Mouse (Mus musculus) embryo, embryonic 11 days (tissue): ENCODE measurements around the gene Fga.
A peak's percentile ranks its signal among the peaks of the same experiment; 100 is the strongest.

Experiments
- DNase-seq: peaks from one replicate; pipeline ENCODE4 v3.0.0-alpha.2; 2015

Fga gene

DNA sequence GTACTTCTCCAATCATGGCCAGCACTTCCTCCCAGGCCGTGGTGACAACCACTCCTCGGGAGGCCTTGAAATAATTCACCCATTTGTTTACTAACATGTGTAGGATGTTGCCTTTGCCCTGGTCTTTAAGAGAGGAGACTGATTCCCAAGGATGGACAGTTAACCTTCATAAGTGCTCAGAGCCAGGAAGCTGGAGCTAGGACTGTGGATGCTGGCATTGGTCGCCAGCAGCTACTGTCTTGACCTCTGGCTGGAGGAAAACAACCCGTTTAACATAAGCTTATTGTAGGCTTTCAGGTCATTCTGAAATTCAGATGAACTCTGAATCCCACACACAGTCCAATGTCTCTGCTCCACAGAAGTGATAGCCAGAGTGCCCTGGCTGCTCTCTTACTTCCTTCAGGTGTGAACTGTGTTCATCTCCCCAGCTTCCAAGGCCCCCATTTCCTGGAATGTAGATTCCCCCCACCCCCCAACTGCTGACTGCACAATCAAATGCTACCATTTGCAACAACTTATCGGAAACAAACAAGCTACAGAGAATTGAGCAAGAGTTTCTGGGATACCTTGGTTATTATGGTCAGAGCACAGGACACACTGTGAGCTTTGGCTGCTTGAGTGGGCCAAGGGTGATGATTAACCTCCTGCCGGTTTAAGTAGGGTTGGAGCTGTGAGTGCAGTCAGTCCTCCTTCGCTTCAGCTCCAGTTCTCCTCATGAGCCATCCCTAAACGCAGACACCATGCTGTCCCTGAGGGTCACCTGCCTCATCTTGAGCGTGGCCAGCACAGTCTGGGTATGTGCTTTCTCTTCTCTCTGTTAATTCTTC, at the start of gene Fga:
TSS of gene Fga (plus strand) at position 602 of the 827 bp plus-strand sequence.
- DNase-seq, result no peak

GRCm38 (mm10) chr3:82980818-82981217, 45.1 kb upstream of the Fga start:
- DNase-seq, result no peak

GRCm38 (mm10) chr3:82981861-82982260, 44.0 kb upstream of the Fga start:
- DNase-seq, result no peak

- DNase-seq, result no peak
Measured at GRCm38 (mm10) chr3:82984840-82985239, 41.0 kb upstream of the Fga start.

GRCm38 (mm10) chr3:82991963-82992362, 33.9 kb upstream of the Fga start:
- DNase-seq, result no peak

- no peak for DNase-seq
Measured at GRCm38 (mm10) chr3:82992956-82993355, 32.9 kb upstream of the Fga start.

DNA sequence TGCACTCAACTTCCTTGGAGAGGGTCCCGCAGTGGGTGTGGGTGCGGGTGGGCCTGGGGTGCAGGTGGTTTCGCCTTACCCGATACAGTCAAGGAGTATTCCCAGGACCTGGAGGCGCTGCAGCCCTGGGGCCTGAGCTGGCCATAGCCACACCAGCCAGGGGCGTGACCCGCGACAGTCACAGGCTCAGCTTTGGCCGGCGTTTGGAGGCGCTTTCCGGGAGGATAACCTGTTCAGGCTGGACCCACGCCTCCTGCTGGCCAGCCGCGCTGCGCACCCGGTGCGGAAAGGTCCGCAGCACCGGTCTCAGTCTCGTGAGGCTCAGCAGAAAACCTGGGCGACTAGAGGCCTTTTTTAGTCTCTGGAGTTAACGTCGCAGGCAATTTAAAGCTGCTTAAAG, 30.5 kb upstream of the Fga start:
- DNase-seq, result peak; percentile 87

- DNase-seq, result no peak
Measured at GRCm38 (mm10) chr3:82996656-82997055, 29.2 kb upstream of the Fga start.

GRCm38 (mm10) chr3:82998772-82999463, 27.0 kb upstream of the Fga start:
- DNase-seq, result peak; percentile 88

- DNase-seq, result no peak
Measured at GRCm38 (mm10) chr3:82999995-83000394, 25.9 kb upstream of the Fga start.

DNA sequence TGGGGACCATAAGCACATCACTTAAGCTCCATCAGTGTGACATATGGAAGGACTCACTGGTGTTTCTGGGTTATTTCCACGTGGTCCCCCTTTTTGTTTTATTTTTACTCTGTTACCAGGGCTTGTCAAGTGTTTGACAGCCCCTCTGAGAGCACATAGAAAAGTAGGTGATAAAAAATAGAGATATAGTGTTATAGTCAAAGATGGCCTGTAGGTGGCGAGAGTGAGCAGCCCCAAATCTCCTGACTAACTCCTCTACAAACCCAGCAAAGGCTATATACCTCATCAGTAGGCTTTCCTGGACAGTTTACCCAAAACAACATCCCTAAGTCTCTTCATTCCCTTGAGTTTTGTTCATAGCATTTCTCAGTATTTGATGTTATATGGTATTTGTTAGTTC, 23.7 kb upstream of the Fga start:
- DNase-seq, result peak; percentile 48

- no peak for DNase-seq
Measured at GRCm38 (mm10) chr3:83003068-83003467, 22.8 kb upstream of the Fga start.

- no peak for DNase-seq
Measured at GRCm38 (mm10) chr3:83004801-83005200, 21.1 kb upstream of the Fga start.

- no peak for DNase-seq
Measured at GRCm38 (mm10) chr3:83007557-83007956, 18.3 kb upstream of the Fga start, which contains the start of gene Fgg. Gene Fgg, plus strand, starts transcription at chr3:83007724.

- DNase-seq, result no peak
Measured at GRCm38 (mm10) chr3:83010291-83010690, 15.6 kb upstream of the Fga start.

DNA sequence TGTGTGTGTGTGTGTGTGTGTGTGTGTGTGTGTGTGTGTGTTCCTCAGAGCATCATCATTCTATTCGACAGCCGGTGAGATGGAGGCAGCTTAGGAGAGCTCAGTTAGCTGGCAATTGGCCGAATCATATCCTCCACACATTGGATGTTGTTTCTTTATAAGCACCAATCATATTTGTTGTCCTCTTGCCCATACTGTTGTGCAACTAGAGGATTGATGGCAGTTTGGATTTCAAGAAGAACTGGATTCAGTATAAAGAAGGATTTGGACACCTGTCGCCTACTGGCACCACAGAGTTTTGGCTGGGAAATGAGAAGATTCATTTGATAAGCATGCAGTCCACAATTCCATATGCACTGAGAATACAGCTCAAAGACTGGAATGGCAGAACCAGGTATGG, 14.7 kb upstream of the Fga start:
- no peak for DNase-seq

GRCm38 (mm10) chr3:83011565-83011964, 14.3 kb upstream of the Fga start:
- no peak for DNase-seq

DNA sequence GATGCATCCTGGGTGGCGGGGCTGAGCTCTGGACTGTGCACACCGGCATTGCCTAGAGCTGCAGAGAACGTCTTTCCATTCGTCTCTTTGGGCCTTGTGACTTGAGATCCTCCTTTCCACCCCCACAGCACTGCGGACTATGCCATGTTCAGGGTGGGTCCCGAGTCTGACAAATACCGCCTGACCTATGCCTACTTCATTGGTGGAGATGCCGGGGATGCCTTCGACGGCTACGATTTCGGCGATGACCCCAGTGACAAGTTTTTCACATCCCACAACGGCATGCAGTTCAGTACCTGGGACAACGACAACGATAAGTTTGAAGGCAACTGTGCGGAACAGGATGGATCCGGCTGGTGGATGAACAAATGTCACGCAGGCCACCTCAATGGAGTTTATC, 13.2 kb upstream of the Fga start:
- no peak for DNase-seq

DNA sequence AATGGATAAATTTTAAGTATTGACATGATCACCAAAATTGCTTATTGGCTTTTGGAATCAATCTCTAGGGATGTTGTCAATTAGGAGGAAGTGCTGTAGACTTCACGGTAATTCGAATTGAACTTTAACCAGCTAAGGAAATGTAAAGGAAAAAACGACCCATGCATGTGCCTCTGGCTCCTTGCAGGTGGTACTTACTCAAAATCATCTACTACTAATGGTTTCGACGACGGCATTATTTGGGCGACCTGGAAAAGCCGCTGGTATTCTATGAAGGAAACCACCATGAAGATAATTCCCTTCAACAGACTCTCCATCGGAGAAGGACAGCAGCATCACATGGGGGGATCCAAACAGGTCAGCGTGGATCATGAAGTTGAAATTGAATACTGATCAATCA, 11.9 kb upstream of the Fga start:
- no peak for DNase-seq

GRCm38 (mm10) chr3:83016236-83016635, 9.6 kb upstream of the Fga start:
- no peak for DNase-seq

DNA sequence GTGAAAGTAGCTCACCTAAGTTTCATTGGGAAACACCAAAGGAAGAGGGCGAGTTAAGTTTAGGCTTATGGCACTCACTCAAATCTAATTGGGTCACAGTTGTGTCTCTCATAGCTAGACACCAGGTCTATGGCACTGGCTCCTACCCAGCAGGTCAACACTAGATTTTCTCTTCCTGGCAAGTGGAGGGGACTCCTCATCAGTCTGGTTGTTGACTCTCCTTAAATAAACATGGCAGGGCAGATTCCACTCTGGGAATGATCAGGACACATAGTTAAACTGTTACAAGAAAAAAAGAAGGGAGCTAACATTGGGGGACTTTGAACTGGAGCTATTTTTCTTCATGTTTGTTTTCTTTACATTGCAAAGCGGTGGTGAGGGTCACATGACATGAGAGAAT, 5.5 kb upstream of the Fga start:
- no peak for DNase-seq

DNA sequence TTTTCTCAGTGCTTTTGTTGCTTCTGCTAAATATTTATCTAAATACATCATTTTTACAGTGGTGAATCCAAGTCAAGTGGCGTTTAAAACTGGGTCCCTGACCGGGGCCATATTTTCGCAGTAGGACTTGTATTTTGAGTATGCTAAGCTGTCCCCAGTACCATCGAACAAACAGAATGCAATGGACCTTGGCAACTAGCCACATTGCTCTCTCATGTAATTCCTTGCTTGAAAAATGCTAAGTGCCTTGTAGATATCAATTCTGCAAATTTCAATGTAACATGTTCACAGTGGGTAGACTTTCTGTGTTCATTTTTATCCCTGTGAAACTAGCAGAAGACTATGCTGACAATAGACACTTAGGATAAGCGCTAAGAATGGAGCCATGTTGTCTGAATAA, 4.7 kb upstream of the Fga start:
- no peak for DNase-seq

DNA sequence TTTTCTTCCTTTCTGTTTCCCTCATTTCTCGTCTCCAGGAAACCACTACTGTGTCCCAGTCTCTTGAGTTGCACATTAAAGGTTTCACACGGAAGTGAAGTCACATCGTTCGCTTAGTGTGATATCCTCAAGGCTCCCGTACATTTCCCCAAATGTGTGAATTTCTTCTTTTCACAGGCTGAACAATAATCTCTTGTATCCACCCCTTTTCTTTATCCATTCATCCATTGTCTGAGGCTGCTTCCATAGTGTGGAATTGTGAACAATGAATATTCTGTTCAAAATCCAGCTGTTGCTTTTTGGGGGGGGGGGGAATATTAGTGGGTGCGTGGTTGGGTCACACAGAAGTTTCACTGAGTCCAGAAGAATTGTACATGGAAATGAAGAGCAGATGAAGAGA, 840 bp upstream of the Fga start:
- no peak for DNase-seq

GRCm38 (mm10) chr3:83027546-83028251, 1.8 kb downstream of the Fga start:
- no peak for DNase-seq
